Mouse (Mus musculus) lung, embryonic 15.5 days (tissue): ENCODE data around the gene Morc1. TPM values are rescaled to one million over a fixed set of nuclear protein-coding genes. Genes with fewer than 3 reads are reported as not detected.

Experiments
- ATAC-seq: fragments of 200-750 bp; cut with Nextera tagmentation; 2 replicates; pipeline ENCODE4 v1.8.0; 2017; ENCODE audit warnings: moderate number of reproducible peaks, borderline replicate concordance; ENCODE audit not compliant: low FRiP score, low TSS enrichment; ENCODE audit errors: extremely low read depth
- H3K27ac ChIP-seq: fragments of 300-500 bp; sonication (generic); 2 replicates; pipeline ENCODE4 v1.5.1; 2015; ENCODE audit warnings: moderate library complexity, mild to moderate bottlenecking, inconsistent platforms
- H3K27me3 ChIP-seq: fragments of 300-500 bp; sonication (generic); 2 replicates; pipeline ENCODE4 v1.6.1; 2015; ENCODE audit warnings: inconsistent platforms
- H3K36me3 ChIP-seq: fragments of 300-500 bp; sonication (generic); 2 replicates; pipeline ENCODE4 v1.6.1; 2015; ENCODE audit warnings: inconsistent platforms
- H3K4me1 ChIP-seq: fragments of 300-500 bp; sonication (generic); 2 replicates; pipeline ENCODE4 v1.6.1; 2015; ENCODE audit warnings: inconsistent platforms
- H3K4me2 ChIP-seq: fragments of 300-500 bp; sonication (generic); 2 replicates; pipeline ENCODE4 v1.6.1; 2015; ENCODE audit warnings: inconsistent platforms, mild to moderate bottlenecking, moderate library complexity
- H3K4me3 ChIP-seq: fragments of 300-500 bp; sonication (generic); 2 replicates; pipeline ENCODE4 v1.5.1; 2015; ENCODE audit warnings: mild to moderate bottlenecking, inconsistent platforms
- H3K9ac ChIP-seq: fragments of 300-500 bp; sonication (generic); 2 replicates; pipeline ENCODE4 v1.6.1; 2015; ENCODE audit warnings: inconsistent platforms
- H3K9me3 ChIP-seq: fragments of 300-500 bp; sonication (generic); 2 replicates; pipeline ENCODE4 v1.6.1; 2016; ENCODE audit warnings: inconsistent platforms
- WGBS: fragments of 180-500 bp; shearing (Covaris S2); methylation state at CpG from one replicate; pipeline ENCODE4 v1.1.7; 2015; 5-methylcytosine and 5-hydroxymethylcytosine counted together
- polyA plus RNA-seq: library from polyadenylated mRNA; unstranded; fragments of >200 nt; fragmentation: Nextera tagmentation; extraction: Ambion mirVana; gene quantifications from 2 replicates; pipeline ENCODE4 v1.2.1, GENCODE M21; 2015

Gene Morc1
- polyA plus RNA-seq, 1 experiment from 2014 or later: 0.30 TPM

DNA sequence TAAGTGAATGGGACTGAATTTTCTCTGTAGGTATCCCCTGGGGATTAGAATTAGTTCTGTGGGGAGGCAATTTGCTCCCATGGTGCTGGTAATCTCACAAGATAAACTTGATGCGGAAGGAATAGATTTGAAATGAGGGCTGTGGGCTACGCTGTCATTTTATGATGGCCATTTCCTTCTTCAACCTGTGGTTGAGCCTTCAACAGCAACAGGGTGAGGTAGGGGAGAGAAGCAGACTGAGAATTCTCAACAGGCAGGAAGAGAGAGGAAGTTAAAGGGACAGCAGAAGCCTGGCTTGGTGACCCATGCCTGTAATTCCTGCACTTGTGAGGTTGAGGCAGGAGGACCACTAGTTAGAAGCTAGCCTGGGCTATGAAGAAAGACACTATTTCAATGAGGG is 12.0 kb upstream of the Morc1 start:
- H3K4me1 ChIP-seq: 0 out of 2 replicates have a peak, but pooled peaks cover 5% of the 10 kb centered on the region
- 61% methylated on average over 2 of the region's 2 CpGs for WGBS
- no peak for ATAC-seq
- H3K4me3 ChIP-seq: no peak overlapping the region
- H3K9me3 ChIP-seq: no peaks in the 10 kb centered on the region
- H3K4me2 ChIP-seq: no peak overlapping the region
- no peaks in the 10 kb centered on the region for H3K27me3 ChIP-seq
- no peak overlapping the region for H3K27ac ChIP-seq
- H3K9ac ChIP-seq: no peak overlapping the region
- no peaks in the 10 kb centered on the region for H3K36me3 ChIP-seq

DNA sequence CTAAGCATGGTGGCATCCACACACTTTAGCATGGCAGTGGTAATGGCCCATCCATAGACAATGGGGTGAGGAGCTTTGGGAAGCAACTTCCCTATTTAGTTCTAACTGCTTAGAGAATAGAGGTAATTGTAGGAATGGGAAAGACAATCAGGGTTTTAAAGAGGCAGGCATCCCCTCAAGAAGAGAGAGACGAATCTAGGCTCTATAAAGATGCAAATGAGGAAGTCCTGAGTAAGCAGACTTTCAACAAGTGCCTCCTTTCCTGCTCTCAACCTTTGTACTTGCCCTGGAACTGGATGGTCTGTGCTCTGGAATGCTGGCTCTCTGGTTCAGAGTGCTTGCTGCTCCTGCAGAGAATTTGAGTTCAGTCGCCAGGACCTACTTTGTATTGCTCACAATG is 8.5 kb upstream of the Morc1 start:
- Histone ChIP-seq H3K4me2 (no peak overlapping the region), H3K27ac (no peak overlapping the region), H3K27me3 (no peaks in the 10 kb centered on the region), H3K4me1 (0 out of 2 replicates have a peak, but pooled peaks cover 5% of the 10 kb centered on the region), H3K9me3 (no peaks in the 10 kb centered on the region), H3K4me3 (no peak overlapping the region), H3K9ac (no peak overlapping the region), H3K36me3 (no peaks in the 10 kb centered on the region)
- no peak for ATAC-seq
- WGBS: 43% methylated on average over 2 of the region's 2 CpGs

DNA sequence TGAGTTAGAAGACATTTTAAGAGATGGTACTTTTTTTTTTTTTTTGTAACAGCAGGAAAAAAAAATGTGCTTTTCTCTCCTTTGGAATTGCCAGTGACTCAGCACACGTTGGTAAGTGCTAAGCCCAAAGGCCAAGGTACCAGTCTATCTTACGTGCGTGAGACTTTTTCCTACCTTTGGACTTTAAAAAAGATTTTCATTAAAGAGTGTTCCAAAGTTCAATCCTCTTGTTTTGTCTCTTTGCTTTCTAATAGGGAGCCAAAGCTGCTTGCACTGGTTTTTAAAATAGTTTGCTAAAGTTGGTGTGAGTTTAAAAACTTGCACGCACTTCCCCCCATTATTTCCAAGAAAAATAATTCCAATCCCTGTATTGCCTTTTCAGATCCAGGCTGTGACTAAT is 7.0 kb upstream of the Morc1 start:
- H3K36me3 ChIP-seq: no peaks in the 10 kb centered on the region

DNA sequence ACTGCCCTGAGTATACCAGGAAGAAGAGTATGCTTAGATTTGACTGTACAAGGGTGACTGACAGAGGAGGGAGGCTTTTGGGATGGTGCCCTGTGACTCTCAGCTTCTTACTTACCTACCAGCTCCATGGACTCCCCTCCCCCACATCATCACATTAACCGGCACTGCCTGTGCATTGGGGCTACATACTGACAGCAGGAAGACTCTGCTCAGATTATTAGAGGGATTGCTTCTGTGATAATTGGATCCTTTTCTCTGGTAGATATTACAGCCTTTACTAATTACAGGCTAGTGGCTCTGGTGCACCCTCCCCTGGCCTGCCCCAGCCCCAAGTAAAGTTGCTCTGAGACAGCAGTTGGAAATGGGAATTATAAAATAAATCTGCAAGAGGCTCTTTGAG is 1.6 kb upstream of the Morc1 start:
- 0 out of 2 replicates have a peak, but pooled peaks cover 3% of the 10 kb centered on the region for H3K4me1 ChIP-seq
- H3K4me2 ChIP-seq: no peak overlapping the region
- no peaks in the 10 kb centered on the region for H3K9me3 ChIP-seq
- ATAC-seq: no peak
- no peaks in the 10 kb centered on the region for H3K27me3 ChIP-seq
- no peak overlapping the region for H3K4me3 ChIP-seq
- no peak overlapping the region for H3K9ac ChIP-seq
- H3K36me3 ChIP-seq: no peaks in the 10 kb centered on the region
- WGBS: 50% methylated on average over 1 of the region's 1 CpGs
- H3K27ac ChIP-seq: no peak overlapping the region

More for the DNA sequence above, 7.0 kb upstream of the Morc1 start:
- ATAC-seq: no peak
- H3K4me1 ChIP-seq: 0 out of 2 replicates have a peak, but pooled peaks cover 2% of the 10 kb centered on the region
- H3K4me3 ChIP-seq: no peak overlapping the region
- H3K27me3 ChIP-seq: no peaks in the 10 kb centered on the region
- no peaks in the 10 kb centered on the region for H3K9me3 ChIP-seq
- no peak overlapping the region for H3K27ac ChIP-seq
- no peak overlapping the region for H3K9ac ChIP-seq
- 86% methylated on average over 4 of the region's 4 CpGs for WGBS
- no peak overlapping the region for H3K4me2 ChIP-seq

- Histone ChIP-seq H3K27ac (no peak overlapping the region), H3K27me3 (no peaks in the 10 kb centered on the region), H3K4me2 (no peak overlapping the region), H3K4me1 (no peaks in the 10 kb centered on the region), H3K36me3 (no peaks in the 10 kb centered on the region), H3K9me3 (no peaks in the 10 kb centered on the region), H3K4me3 (no peak overlapping the region), H3K9ac (no peak overlapping the region)
- WGBS: 25% methylated on average over 1 of the region's 1 CpGs
- ATAC-seq: no peak
Measured at GRCm38 (mm10) chr16:48435454-48435853, 4.4 kb downstream of the Morc1 start.

DNA sequence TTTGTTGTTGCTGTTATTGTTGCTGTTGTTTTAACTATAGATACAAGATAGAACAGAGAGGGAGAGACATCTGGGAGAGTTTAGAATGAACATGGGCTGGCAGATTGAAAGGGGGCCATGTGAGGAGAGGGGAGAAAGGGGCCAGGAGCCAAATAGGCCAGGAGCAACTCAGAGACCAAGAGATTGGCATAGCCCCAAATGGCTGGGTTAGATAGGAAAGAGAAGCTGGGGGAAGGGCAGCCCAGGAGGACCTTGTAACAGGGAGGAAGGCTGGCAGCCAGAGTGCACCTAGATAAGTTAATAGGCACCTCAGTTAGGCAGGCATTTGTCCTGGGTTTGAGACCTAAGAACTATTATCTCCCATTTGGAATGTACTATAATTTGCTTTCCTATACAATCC is 6.4 kb downstream of the Morc1 start:
- Histone ChIP-seq H3K9ac (no peak overlapping the region), H3K9me3 (no peaks in the 10 kb centered on the region), H3K27me3 (no peaks in the 10 kb centered on the region), H3K4me2 (no peak overlapping the region), H3K4me1 (no peaks in the 10 kb centered on the region), H3K27ac (no peak overlapping the region), H3K4me3 (no peak overlapping the region), H3K36me3 (no peaks in the 10 kb centered on the region)
- ATAC-seq: no peak

- Histone ChIP-seq H3K9ac (no peak overlapping the region), H3K27ac (no peak overlapping the region), H3K4me2 (no peak overlapping the region), H3K9me3 (no peaks in the 10 kb centered on the region), H3K4me1 (no peaks in the 10 kb centered on the region), H3K36me3 (no peaks in the 10 kb centered on the region), H3K4me3 (no peak overlapping the region), H3K27me3 (no peaks in the 10 kb centered on the region)
- no peak for ATAC-seq
- WGBS: 94% methylated on average over 5 of the region's 5 CpGs
Measured at GRCm38 (mm10) chr16:48444589-48444988, 13.6 kb downstream of the Morc1 start.

GRCm38 (mm10) chr16:48446161-48446925 is 15.3 kb downstream of the Morc1 start:
- Histone ChIP-seq H3K27me3 (no peaks in the 10 kb centered on the region), H3K4me3 (no peak overlapping the region), H3K9me3 (no peaks in the 10 kb centered on the region), H3K9ac (no peak overlapping the region), H3K4me1 (no peaks in the 10 kb centered on the region), H3K27ac (no peak overlapping the region), H3K36me3 (no peaks in the 10 kb centered on the region), H3K4me2 (no peak overlapping the region)
- ATAC-seq: no peak
- 62% methylated on average over 8 of the region's 8 CpGs for WGBS

GRCm38 (mm10) chr16:48453264-48453663 is 22.2 kb downstream of the Morc1 start:
- Histone ChIP-seq H3K4me1 (no peaks in the 10 kb centered on the region), H3K4me3 (no peak overlapping the region), H3K27me3 (no peaks in the 10 kb centered on the region), H3K4me2 (no peak overlapping the region), H3K9me3 (no peaks in the 10 kb centered on the region), H3K9ac (no peak overlapping the region), H3K36me3 (no peaks in the 10 kb centered on the region), H3K27ac (no peak overlapping the region)
- 38% methylated on average over 3 of the region's 3 CpGs for WGBS
- ATAC-seq: no peak

DNA sequence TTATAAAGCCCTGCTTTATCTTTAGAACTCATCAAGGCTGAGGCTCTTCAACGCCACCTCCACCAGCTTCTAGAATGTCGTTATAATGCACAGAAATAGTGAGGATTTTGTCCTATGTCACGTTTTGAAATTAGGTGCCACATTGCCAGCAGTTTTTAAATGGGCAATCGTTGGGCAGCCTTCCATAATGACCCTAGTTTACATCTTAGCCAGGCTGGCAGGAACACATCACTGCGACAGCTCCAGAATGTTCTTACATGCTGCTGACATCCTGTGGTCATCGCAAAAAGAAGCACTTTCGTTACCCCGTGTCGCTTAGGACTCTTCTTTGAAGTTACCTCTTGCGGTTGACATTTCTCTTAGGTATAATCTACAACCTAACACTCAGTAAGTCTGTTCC is 42.4 kb downstream of the Morc1 start:
- Histone ChIP-seq H3K27me3 (no peaks in the 10 kb centered on the region), H3K27ac (no peak overlapping the region), H3K36me3 (no peaks in the 10 kb centered on the region), H3K9ac (no peak overlapping the region), H3K4me3 (no peak overlapping the region), H3K9me3 (no peaks in the 10 kb centered on the region), H3K4me1 (peaks cover under 1% of the 10 kb centered on the region; the same call in 1 of the 2 replicates), H3K4me2 (no peak overlapping the region)
- WGBS: 72% methylated on average over 10 of the region's 10 CpGs
- ATAC-seq: no peak

DNA sequence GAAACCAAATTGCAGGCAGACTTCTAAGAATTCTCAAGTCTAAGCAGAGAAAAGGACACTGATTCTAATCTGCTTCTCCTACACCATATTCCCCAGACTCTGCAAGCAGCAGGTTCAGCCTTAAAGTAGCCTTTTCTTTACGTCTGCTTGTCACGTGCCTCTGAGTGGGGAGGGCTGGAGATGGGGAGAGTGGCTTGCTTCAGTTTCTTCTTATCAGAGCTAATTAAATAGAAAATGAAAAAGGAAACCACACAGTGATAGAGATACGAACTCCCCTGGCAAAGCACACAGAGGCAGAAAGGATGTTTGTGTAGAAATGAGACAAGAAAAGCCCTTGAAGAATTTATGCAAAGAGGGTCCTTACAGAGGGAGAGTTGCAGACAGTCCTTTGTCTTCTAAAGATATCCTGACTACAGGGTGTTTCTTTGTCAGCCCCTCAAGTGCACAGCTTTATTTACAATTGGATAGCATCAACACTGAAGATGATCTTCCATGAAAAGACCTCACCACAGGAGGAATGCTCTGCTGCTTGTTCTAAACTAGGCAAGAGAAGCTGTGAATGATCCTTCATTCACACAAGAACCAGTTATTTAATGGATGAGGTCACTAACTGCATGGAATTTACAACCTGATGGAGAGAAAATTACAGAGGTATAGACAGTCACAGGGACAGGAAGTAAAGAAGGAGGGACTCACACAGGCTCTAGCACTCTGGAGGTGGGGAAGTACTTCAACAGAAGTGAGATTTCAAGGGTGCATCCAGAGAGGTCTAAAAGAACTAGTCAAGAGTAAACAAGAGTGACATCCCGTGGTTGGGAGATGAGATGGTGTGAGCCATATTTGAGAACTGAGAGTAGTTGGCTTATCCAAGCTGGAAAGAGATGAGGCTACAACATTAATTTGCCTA is 44.1 kb downstream of the Morc1 start:
- Histone ChIP-seq H3K4me1 (peaks cover 13% of the 10 kb centered on the region; the same call in 1 of the 2 replicates), H3K27me3 (no peaks in the 10 kb centered on the region), H3K9ac (no peak overlapping the region), H3K4me2 (no peak overlapping the region), H3K9me3 (no peaks in the 10 kb centered on the region), H3K36me3 (no peaks in the 10 kb centered on the region), H3K4me3 (no peak overlapping the region), H3K27ac (no peak overlapping the region)
- WGBS: 21% methylated on average over 4 of the region's 4 CpGs
- ATAC-seq: no peak

GRCm38 (mm10) chr16:48479266-48479848 is 48.3 kb downstream of the Morc1 start:
- Histone ChIP-seq H3K4me3 (no peak overlapping the region), H3K4me2 (peak overlapping the region; percentile 27), H3K9ac (no peak overlapping the region), H3K36me3 (no peaks in the 10 kb centered on the region), H3K27ac (peak overlapping the region; percentile 41), H3K9me3 (no peaks in the 10 kb centered on the region), H3K27me3 (no peaks in the 10 kb centered on the region), H3K4me1 (peaks cover 13% of the 10 kb centered on the region; the same call in 1 of the 2 replicates)
- 39% methylated on average over 8 of the region's 8 CpGs for WGBS
- peak; percentile 88 for ATAC-seq
